13 mouse cellular contexts compared by ENCODE assay signal in the genomic region with DNA sequence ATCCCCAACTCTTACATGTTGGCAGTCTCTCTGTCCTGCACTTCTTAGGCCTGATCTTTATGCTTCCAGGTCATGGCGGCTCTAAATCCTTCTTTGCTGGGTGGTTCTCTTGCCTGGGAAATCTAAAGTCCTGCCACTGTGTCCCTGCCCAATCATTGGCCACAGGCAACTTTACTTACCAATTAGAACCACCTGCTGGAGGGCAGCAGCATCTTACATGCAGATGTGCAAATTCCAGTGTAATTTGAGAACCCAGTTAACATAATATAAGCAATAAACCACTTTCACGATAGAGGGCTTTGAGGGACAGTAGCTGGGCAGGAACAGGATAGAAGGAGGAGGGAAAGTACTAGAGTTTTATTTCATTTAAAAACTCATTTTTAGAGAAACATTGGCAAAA.
"Had no signal": no experiment of that assay in that cellular context is flagged by ENCODE, and none has a peak within 500 bp of the region (broad histone marks: within the 10 kb centered on the region; RNA-seq: fewer than 3 reads in every experiment).

No protein-coding gene starts in this region.

- DNase-seq: kidney, adult 18-20 months; kidney, postnatal 10 days; layer of hippocampus, postnatal 36 days; lung, adult 2 months; lung, postnatal 36 days; right cerebral cortex, postnatal 14 days; thymus, adult 2 months; thymus, postnatal 25 days had no signal

- H3K4me3 ChIP-seq: liver, embryonic 15.5 days; midbrain, embryonic 12.5 days; stomach, embryonic 15.5 days had no signal

- H3K4me1 ChIP-seq: liver, embryonic 15.5 days; midbrain, embryonic 12.5 days; stomach, embryonic 15.5 days had no signal

- H3K36me3 ChIP-seq: liver, embryonic 15.5 days; midbrain, embryonic 12.5 days; stomach, embryonic 15.5 days had no signal

- H3K27ac ChIP-seq: liver, embryonic 15.5 days; midbrain, embryonic 12.5 days; stomach, embryonic 15.5 days had no signal

- H3K27me3 ChIP-seq: liver, embryonic 15.5 days; midbrain, embryonic 12.5 days; stomach, embryonic 15.5 days had no signal

- H3K4me2 ChIP-seq: liver, embryonic 11.5 days; liver, embryonic 15.5 days; midbrain, embryonic 12.5 days; stomach, embryonic 15.5 days had no signal

- H3K9me3 ChIP-seq: liver, embryonic 15.5 days; midbrain, embryonic 12.5 days; stomach, embryonic 15.5 days had no signal

- H3K9ac ChIP-seq: liver, embryonic 15.5 days; midbrain, embryonic 12.5 days; stomach, embryonic 15.5 days had no signal

- ATAC-seq: lung, postnatal 0 days had no signal
